Mouse (Mus musculus) neural tube, embryonic 14.5 days (tissue): ENCODE data around the gene a. TPM values are rescaled to one million over a fixed set of nuclear protein-coding genes. Genes with fewer than 3 reads are reported as not detected.
"Not testable (repeated sequence)": the region's sequence is repeated elsewhere in the genome, so short reads cannot be mapped to it uniquely, and the experiment has no call there.

Experiments
- ATAC-seq: fragments of 200-750 bp; cut with Nextera tagmentation; 2 replicates; pipeline ENCODE4 v1.8.0; 2017; ENCODE audit warnings: low read depth, mild to moderate bottlenecking, moderate TSS enrichment, moderate library complexity
- H3K27ac ChIP-seq: fragments of 300-500 bp; sonication (generic); 2 replicates; pipeline ENCODE4 v1.5.1; 2014; ENCODE audit warnings: low read depth, mild to moderate bottlenecking, control low read depth, low read length, moderate library complexity, mixed read lengths
- H3K27me3 ChIP-seq: fragments of 300-500 bp; sonication (generic); 2 replicates; pipeline ENCODE4 v1.6.1; 2014; ENCODE audit warnings: low read length; ENCODE audit not compliant: control insufficient read depth, insufficient read depth
- H3K36me3 ChIP-seq: fragments of 300-500 bp; sonication (generic); 2 replicates; pipeline ENCODE4 v1.6.1; 2014; ENCODE audit warnings: low read length, mixed read lengths; ENCODE audit not compliant: control insufficient read depth, insufficient read depth
- H3K4me1 ChIP-seq: fragments of 300-500 bp; sonication (generic); 2 replicates; pipeline ENCODE4 v1.6.1; 2014; ENCODE audit warnings: low read length; ENCODE audit not compliant: control insufficient read depth, insufficient read depth
- H3K4me2 ChIP-seq: fragments of 300-500 bp; sonication (generic); 2 replicates; pipeline ENCODE4 v1.6.1; 2014; ENCODE audit warnings: mild to moderate bottlenecking, low read depth, low read length, control low read depth
- H3K4me3 ChIP-seq: fragments of 300-500 bp; sonication (generic); 2 replicates; pipeline ENCODE4 v1.5.1; 2014; ENCODE audit warnings: low read depth, low read length, control low read depth, mixed read lengths
- H3K9ac ChIP-seq: fragments of 300-500 bp; sonication (generic); replicated peaks from 2 replicates; pipeline ENCODE4 v1.6.1; 2014; ENCODE audit warnings: low read depth, mild to moderate bottlenecking, control low read depth, low read length, mixed read lengths
- H3K9me3 ChIP-seq: fragments of 300-500 bp; sonication (generic); 2 replicates; pipeline ENCODE4 v1.6.1; 2016; ENCODE audit warnings: low read length; ENCODE audit not compliant: control insufficient read depth
- WGBS: fragments of 180-500 bp; shearing (Covaris S2); extraction: QIAGEN DNeasy Blood & Tissue Kit; methylation state at CpG from one replicate; pipeline ENCODE4 v1.1.7; 2014; 5-methylcytosine and 5-hydroxymethylcytosine counted together
- polyA plus RNA-seq: library from polyadenylated mRNA; unstranded; fragments of >200 nt; fragmentation: Nextera tagmentation; extraction: Ambion mirVana; gene quantifications from 2 replicates; pipeline ENCODE4 v1.2.1, GENCODE M21; 2014

a gene
- polyA plus RNA-seq, 1 experiment from 2014 or later = not detected

DNA sequence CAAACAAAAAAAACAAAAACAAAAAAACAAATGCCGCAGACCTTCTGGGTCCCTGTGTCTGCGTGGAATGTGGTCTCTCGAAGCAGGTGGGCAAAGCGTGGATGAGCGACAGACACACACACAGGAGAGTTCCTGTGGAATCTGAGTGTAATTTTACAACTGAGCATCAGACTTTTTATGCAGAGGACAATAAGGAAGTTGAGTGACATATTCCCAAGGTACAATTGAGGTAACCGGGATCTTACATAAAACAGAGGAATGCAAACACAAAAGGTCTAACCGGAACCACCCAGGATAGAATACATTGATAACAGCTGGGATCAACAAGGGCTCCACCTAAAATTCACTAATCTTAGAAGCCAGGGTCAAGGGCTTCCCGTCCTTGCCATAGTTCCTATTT, 107.8 kb downstream of the a start:
- ATAC-seq, H3K4me1 ChIP-seq, H3K27me3 ChIP-seq, H3K27ac ChIP-seq, H3K9me3 ChIP-seq, H3K36me3 ChIP-seq, H3K4me2 ChIP-seq, H3K4me3 ChIP-seq, H3K9ac ChIP-seq: not testable (repeated sequence)
- 88% methylated on average over 8 of the region's 8 CpGs for WGBS

DNA sequence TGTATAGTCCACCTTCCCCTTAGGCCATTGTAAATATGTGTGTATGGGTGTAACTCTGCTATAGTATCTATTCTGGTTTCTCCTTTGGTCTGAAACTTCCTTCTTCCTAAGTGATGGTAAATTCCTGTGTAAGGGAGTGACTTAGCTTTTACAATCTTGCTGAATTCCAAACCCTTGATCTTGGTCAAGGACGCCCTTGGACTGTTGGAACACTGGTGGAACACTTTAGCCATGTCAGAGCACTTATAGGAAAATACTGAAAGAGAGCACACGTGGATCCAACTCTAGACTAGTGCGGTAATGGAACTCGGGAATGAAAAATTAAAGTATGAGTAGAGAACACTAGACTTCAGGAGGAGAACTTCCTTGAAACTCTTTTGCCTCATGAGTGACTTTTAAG, 108.2 kb downstream of the a start:
- not testable (repeated sequence) for H3K9me3 ChIP-seq, ATAC-seq, H3K4me3 ChIP-seq, H3K27me3 ChIP-seq, H3K9ac ChIP-seq, H3K36me3 ChIP-seq, H3K27ac ChIP-seq, H3K4me2 ChIP-seq, H3K4me1 ChIP-seq
- 86% methylated on average over 4 of the region's 4 CpGs for WGBS

GRCm38 (mm10) chr2:154902111-154902510, 110.9 kb downstream of the a start:
- Histone ChIP-seq H3K4me2 (no peak overlapping the region), H3K36me3 (no peaks in the 10 kb centered on the region), H3K9me3 (no peaks in the 10 kb centered on the region), H3K4me3 (no peak overlapping the region), H3K4me1 (no peaks in the 10 kb centered on the region), H3K27ac (no peak overlapping the region), H3K27me3 (no peaks in the 10 kb centered on the region), H3K9ac (no peak overlapping the region)
- 95% methylated on average over 3 of the region's 3 CpGs for WGBS
- no peak for ATAC-seq

- 37% methylated on average over 2 of the region's 2 CpGs for WGBS
- Histone ChIP-seq H3K4me3 (no peak overlapping the region), H3K4me1 (no peaks in the 10 kb centered on the region)
Measured at GRCm38 (mm10) chr2:154905796-154906195, 114.6 kb downstream of the a start.

DNA sequence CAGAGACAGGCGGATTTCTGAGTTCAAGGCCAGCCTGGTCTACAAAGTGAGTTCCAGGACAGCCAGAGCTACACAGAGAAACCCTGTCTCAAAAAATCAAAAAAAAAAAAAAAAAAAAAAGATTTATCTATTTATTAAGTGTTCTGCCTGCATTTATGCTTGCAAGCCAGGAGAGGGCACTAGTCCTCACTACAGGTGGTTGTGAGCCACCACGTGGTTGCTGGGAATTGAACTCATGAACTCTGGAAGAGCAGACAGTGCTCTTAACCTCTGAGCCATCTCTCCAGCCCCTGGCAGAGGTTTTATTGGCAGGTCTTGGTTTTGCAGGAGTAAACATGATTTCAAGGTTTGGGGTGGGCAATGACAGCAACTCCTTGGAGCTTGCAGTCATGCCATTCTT, 117.0 kb downstream of the a start:
- 48% methylated on average over 2 of the region's 2 CpGs for WGBS

More at GRCm38 (mm10) chr2:154905796-154906195, 114.6 kb downstream of the a start:
- ATAC-seq = no peak
- H3K27me3 ChIP-seq = no peaks in the 10 kb centered on the region
- no peak overlapping the region for H3K4me2 ChIP-seq
- no peaks in the 10 kb centered on the region for H3K9me3 ChIP-seq
- H3K9ac ChIP-seq = no peak overlapping the region
- no peaks in the 10 kb centered on the region for H3K36me3 ChIP-seq
- no peak overlapping the region for H3K27ac ChIP-seq

GRCm38 (mm10) chr2:154909789-154910188, 118.6 kb downstream of the a start:
- no peaks in the 10 kb centered on the region for H3K27me3 ChIP-seq
- no peak overlapping the region for H3K4me2 ChIP-seq
- WGBS = 87% methylated on average over 6 of the region's 6 CpGs
- H3K4me1 ChIP-seq = no peaks in the 10 kb centered on the region
- no peak for ATAC-seq
- no peak overlapping the region for H3K27ac ChIP-seq
- H3K9ac ChIP-seq = no peak overlapping the region
- H3K9me3 ChIP-seq = no peaks in the 10 kb centered on the region
- no peaks in the 10 kb centered on the region for H3K36me3 ChIP-seq
- no peak overlapping the region for H3K4me3 ChIP-seq

More for the DNA sequence above, 117.0 kb downstream of the a start:
- H3K27ac ChIP-seq, H3K4me2 ChIP-seq, H3K9me3 ChIP-seq, H3K9ac ChIP-seq, ATAC-seq, H3K4me1 ChIP-seq, H3K4me3 ChIP-seq, H3K27me3 ChIP-seq, H3K36me3 ChIP-seq: not testable (repeated sequence)

GRCm38 (mm10) chr2:154915922-154916541, 124.8 kb downstream of the a start:
- WGBS = 69% methylated on average over 12 of the region's 12 CpGs
- no peak overlapping the region for H3K4me3 ChIP-seq
- no peaks in the 10 kb centered on the region for H3K4me1 ChIP-seq
- H3K27ac ChIP-seq = no peak overlapping the region
- no peak overlapping the region for H3K4me2 ChIP-seq
- ATAC-seq = no peak
- no peaks in the 10 kb centered on the region for H3K36me3 ChIP-seq
- no peaks in the 10 kb centered on the region for H3K27me3 ChIP-seq
- no peak overlapping the region for H3K9ac ChIP-seq
- H3K9me3 ChIP-seq = no peaks in the 10 kb centered on the region

GRCm38 (mm10) chr2:154916547-154916946, 125.3 kb downstream of the a start:
- Histone ChIP-seq H3K27ac (no peak overlapping the region), H3K36me3 (no peaks in the 10 kb centered on the region), H3K27me3 (no peaks in the 10 kb centered on the region), H3K9me3 (no peaks in the 10 kb centered on the region), H3K4me2 (no peak overlapping the region), H3K4me1 (no peaks in the 10 kb centered on the region), H3K9ac (no peak overlapping the region), H3K4me3 (no peak overlapping the region)
- WGBS = 13% methylated on average over 2 of the region's 2 CpGs
- no peak for ATAC-seq

DNA sequence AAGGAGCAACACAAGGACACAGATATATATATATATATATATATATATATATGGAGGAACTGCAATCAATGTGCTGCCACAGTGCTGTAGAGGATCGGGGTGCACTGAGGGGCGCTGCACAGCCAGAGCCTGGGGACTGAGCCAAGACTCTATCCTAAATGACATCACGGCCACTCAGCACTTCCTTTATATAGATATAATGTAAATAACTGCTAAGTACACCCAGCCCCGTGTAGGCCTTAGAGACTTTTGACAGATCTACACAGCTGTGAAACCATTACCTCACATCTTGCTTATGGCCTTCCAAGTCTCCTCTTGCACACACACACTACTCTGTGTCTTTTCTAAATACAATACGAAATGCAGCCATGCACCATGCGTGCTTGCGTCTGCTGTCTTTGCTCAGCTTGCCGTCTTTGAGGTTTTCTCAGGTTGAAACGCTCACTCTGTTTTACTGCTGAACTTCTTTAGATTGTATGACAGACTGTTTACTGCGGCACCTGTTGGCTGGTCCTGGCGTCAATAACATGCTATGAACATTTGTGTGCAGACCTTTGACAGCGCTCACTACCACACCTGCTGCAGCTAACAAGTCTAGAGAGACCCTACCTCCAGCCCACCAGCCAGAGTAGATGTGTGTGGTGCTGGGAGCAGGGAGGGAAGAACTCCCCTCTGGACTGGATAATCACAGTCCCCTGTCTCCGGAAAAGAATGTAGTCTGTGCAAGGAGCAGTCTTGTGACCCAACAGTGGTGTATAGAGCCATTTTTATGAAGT, 126.9 kb downstream of the a start:
- Histone ChIP-seq H3K4me1 (no peaks in the 10 kb centered on the region), H3K36me3 (no peaks in the 10 kb centered on the region), H3K9me3 (no peaks in the 10 kb centered on the region), H3K4me3 (no peak overlapping the region), H3K27ac (no peak overlapping the region), H3K9ac (no peak overlapping the region), H3K27me3 (no peaks in the 10 kb centered on the region), H3K4me2 (no peak overlapping the region)
- no peak for ATAC-seq
- WGBS = 84% methylated on average over 13 of the region's 13 CpGs
